Mouse (Mus musculus): ENCODE measurements around the gene Atxn7. TPM values are rescaled to one million over a fixed set of nuclear protein-coding genes. Genes with fewer than 3 reads are reported as not detected.
A peak's percentile ranks its signal among the peaks of the same experiment; 100 is the strongest.

The Atxn7 gene
- polyA plus RNA-seq, 1 experiment, result 24.0 TPM

GRCm38 (mm10) chr14:14104930-14105318, 143.7 kb downstream of the Atxn7 start:
- 80% methylated on average over 2 of the region's 2 CpGs for WGBS
- H3K27ac ChIP-seq (ENCODE audit: insufficient read depth, low read length), result no peak overlapping the region
- no peaks in the 10 kb centered on the region for H3K27me3 ChIP-seq (ENCODE audit: control insufficient read depth, insufficient read depth, low read length)
- H3K4me1 ChIP-seq (ENCODE audit: control insufficient read depth, insufficient read depth, low read length), result no peaks in the 10 kb centered on the region
- TF ChIP-seq POLR2A (IDR thresholded peaks at IDR 0.05; ENCODE audit: borderline replicate concordance, insufficient read depth, low read length), result no peak
- no peak for TF ChIP-seq CTCF (IDR thresholded peaks at IDR 0.05; ENCODE audit: borderline replicate concordance, insufficient read depth, low read depth, low read length)
- DNase-seq, result no peak
- no peak overlapping the region for H3K4me3 ChIP-seq (replicated peaks; ENCODE audit: insufficient read depth, low read depth, low read length)

DNA sequence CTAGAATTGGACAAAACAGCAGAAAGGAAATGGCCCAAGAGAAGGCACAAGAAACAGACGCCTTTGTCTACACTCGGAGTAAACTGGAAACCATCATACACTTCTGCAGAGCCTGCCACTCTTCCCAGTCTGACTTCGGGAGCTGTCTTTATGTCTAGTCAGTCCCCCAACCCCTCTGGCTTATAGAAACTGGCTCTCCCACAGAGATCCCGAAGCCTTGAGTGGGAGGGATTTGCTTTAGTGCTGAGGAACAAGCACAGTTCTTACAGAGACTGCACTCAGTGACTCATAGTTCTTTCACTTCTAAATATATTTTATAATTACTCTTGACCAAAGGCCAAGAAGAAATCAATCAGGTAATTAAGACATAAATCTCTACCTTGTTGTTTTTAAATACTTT, 149.5 kb downstream of the Atxn7 start:
- no peaks in the 10 kb centered on the region for H3K4me1 ChIP-seq (ENCODE audit: control insufficient read depth, insufficient read depth, low read length)
- TF ChIP-seq POLR2A (IDR thresholded peaks at IDR 0.05; ENCODE audit: borderline replicate concordance, insufficient read depth, low read length) (no peak), CTCF (IDR thresholded peaks at IDR 0.05; ENCODE audit: borderline replicate concordance, insufficient read depth, low read depth, low read length) (no peak)
- H3K4me3 ChIP-seq (replicated peaks; ENCODE audit: insufficient read depth, low read depth, low read length), result no peak overlapping the region
- H3K27me3 ChIP-seq (ENCODE audit: control insufficient read depth, insufficient read depth, low read length), result no peaks in the 10 kb centered on the region
- 75% methylated on average over 4 of the region's 4 CpGs for WGBS
- no peak for DNase-seq
- no peak overlapping the region for H3K27ac ChIP-seq (ENCODE audit: insufficient read depth, low read length)

DNA sequence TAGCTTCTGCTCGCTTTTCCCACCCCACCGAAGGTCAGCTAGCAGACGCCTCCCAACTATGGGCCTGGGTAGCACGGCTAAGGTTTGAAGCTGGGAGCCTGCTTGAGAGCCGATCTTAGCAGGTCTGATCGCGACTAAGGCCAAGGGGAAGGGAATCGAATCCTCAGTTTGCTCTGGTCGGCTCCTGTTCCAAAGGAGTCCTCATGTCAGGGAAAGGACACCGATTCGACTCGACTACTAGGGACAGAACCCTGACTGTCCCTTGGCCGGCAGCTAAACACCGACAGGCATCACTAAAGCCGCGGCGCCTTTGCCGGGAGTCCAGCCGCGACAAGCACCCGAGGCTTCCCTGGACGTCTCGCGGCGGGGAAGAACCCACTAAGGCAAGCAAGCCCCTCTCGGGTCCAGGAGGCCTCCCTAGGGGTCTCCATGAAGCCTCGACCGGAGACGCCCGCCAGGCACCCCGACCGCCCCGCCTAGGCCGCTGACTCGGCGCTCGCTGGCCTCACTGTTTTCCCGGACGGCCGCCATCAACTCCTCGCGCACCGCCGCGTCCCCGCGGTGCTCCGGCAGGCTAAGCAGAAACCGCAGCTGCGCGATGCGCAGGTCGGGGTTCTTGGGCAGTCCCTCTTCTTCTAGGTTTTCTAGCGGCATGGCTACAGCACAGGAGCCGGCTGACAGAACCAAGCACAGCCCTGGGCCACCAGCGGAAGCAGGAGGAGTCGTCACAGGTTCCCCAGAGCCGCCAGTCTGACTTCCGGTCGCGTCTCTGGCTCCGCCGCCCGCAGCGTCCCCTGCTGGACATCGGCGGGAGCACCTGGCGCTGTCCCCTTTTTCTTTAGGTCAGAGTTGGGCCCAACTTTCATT, 159.2 kb downstream of the Atxn7 start, which contains the start of gene Psmd6:
Gene Psmd6, minus strand, starts transcription at position 755 of the 867 bp plus-strand sequence.
- peak within 1 kb of the TSS; percentile 77 for H3K27ac ChIP-seq (ENCODE audit: insufficient read depth, low read length)
- WGBS, result 1% methylated on average over 68 of the region's 68 CpGs

More for the DNA sequence above, 159.2 kb downstream of the Atxn7 start, which contains the start of gene Psmd6:
- DNase-seq, result peak; percentile 87 to 92
- peak; percentile 76; the same call in 1 of the 2 replicates for TF ChIP-seq POLR2A (IDR thresholded peaks at IDR 0.05; ENCODE audit: borderline replicate concordance, insufficient read depth, low read length)
- TF ChIP-seq CTCF (IDR thresholded peaks at IDR 0.05; ENCODE audit: borderline replicate concordance, insufficient read depth, low read depth, low read length), result peak; percentile 90
- Histone ChIP-seq H3K4me1 (ENCODE audit: control insufficient read depth, insufficient read depth, low read length) (peaks cover 5% of the 10 kb centered on the region; the same call in 1 of the 2 replicates), H3K4me3 (replicated peaks; ENCODE audit: insufficient read depth, low read depth, low read length) (peak within 1 kb of the TSS; percentile 90), H3K27me3 (ENCODE audit: control insufficient read depth, insufficient read depth, low read length) (no peaks in the 10 kb centered on the region)

Other genes with a start within 250 kb of the Atxn7 start
- gene Gm281, start 47.0 kb upstream of the Atxn7 start, polyA plus RNA-seq (2012; rRNA removed), result not detected in 2 replicates
- 109 and 116 TPM in 2 replicates for gene Thoc7, start 412 bp downstream of the Atxn7 start, polyA plus RNA-seq (2012; rRNA removed)
- gene Psmd6, start 159.5 kb downstream of the Atxn7 start, polyA plus RNA-seq (2012; rRNA removed), result 98.8 and 102 TPM in 2 replicates
- not detected in 2 replicates for gene Olfr720, start 225.4 kb downstream of the Atxn7 start, polyA plus RNA-seq (2012; rRNA removed)